Mouse (Mus musculus): Measurements from ENCODE around the gene Gm44579. TPM values are rescaled to one million over a fixed set of nuclear protein-coding genes. Genes with fewer than 3 reads are reported as not detected.

Gm44579 gene
- not detected in 2 replicates for polyA plus RNA-seq (2012; rRNA removed)
- not detected in 2 replicates for polyA plus RNA-seq (2014; fragmentation: Nextera tagmentation; extraction: Ambion mirVana)

DNA sequence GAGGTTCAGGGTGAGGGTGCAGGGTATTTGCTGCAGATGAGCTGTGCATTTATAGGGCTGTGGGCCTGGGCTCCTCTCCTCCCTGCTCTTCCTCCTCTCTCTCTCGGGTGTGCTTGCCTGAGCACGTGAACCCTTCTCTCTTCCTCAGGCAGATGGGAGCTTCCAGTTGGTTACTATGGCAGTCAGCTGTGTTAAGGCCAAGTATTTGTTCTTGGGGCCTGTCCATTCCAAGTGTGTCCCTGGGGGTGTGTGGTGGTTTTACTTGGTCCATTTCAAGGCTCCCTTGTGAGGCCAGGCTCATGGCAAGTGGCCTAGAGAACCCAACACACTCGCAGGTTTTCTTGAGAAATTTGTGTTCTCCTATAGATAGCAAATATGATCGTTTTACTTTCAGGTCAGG is at the start of gene Gm44579, which contains the start of gene Olfr287:
Gene Gm44579, minus strand, starts transcription at position 101 of the 400 bp plus-strand sequence.
Gene Olfr287, minus strand, starts transcription at position 180 of the 400 bp plus-strand sequence.
- WGBS = 68% methylated on average over 4 of the region's 4 CpGs
- H3K27ac ChIP-seq (replicated peaks; ENCODE audit: low read depth, low read length) = no peak within 1 kb of the TSS

DNA sequence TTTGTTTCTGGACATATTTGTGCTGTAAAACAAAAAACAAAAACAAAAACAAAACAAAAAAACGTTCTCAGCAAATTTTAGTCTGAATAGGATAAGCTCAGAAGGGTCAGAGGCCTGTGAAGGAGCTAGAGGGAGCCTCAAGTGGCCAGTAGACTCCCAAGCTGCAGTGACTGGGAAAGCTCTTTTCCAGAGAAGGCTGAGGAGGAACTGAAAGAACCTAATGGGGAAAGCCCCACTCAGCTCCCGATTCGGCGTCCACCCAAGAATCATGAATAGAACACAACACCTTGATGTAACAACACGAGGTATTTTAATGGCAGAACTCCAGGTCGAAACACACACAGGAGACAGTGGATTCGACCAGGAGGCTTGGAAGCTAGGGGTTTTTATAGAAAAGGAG is 37.0 kb upstream of the Gm44579 start:
- Histone ChIP-seq H3K4me3 (replicated peaks; ENCODE audit: low read length) (no peak overlapping the region), H3K9me3 (ENCODE audit: control insufficient read depth, low read length) (no peaks in the 10 kb centered on the region), H3K27ac (replicated peaks; ENCODE audit: low read depth, low read length) (no peak overlapping the region), H3K27me3 (ENCODE audit: control insufficient read depth, insufficient read depth, low read length) (no peaks in the 10 kb centered on the region), H3K4me1 (ENCODE audit: control insufficient read depth, insufficient read depth, low read length) (no peaks in the 10 kb centered on the region), H3K36me3 (ENCODE audit: control insufficient read depth, insufficient read depth, low read length) (no peaks in the 10 kb centered on the region), H3K9ac (ENCODE audit: low read depth, low read length, severe bottlenecking) (no peak overlapping the region), H3K4me2 (replicated peaks; ENCODE audit: low read depth, low read length, severe bottlenecking) (no peak overlapping the region)
- ATAC-seq (ENCODE audit: low FRiP score, low read depth) (no peak), DNase-seq (ENCODE audit: low spot score) (no peak)
- TF ChIP-seq POLR2A (IDR thresholded peaks at IDR 0.05; ENCODE audit: borderline replicate concordance, extremely low read depth, insufficient read depth, insufficient read length) = no peak
- WGBS = 84% methylated on average over 7 of the region's 7 CpGs

More for the DNA sequence above, at the start of gene Gm44579, which contains the start of gene Olfr287:
- no peak for ATAC-seq (ENCODE audit: low FRiP score, low read depth)
- no peak for TF ChIP-seq POLR2A (IDR thresholded peaks at IDR 0.05; ENCODE audit: borderline replicate concordance, extremely low read depth, insufficient read depth, insufficient read length)
- no peak within 1 kb of the TSS for H3K4me2 ChIP-seq (replicated peaks; ENCODE audit: low read depth, low read length, severe bottlenecking)
- no peaks in the 10 kb centered on the region for H3K9me3 ChIP-seq (ENCODE audit: control insufficient read depth, low read length)
- H3K36me3 ChIP-seq (ENCODE audit: control insufficient read depth, insufficient read depth, low read length) = no peaks in the 10 kb centered on the region
- H3K4me1 ChIP-seq (ENCODE audit: control insufficient read depth, insufficient read depth, low read length) = no peaks in the 10 kb centered on the region
- no peak within 1 kb of the TSS for H3K4me3 ChIP-seq (replicated peaks; ENCODE audit: low read length)
- no peaks in the 10 kb centered on the region for H3K27me3 ChIP-seq (ENCODE audit: control insufficient read depth, insufficient read depth, low read length)
- no peak for DNase-seq (ENCODE audit: low spot score)
- H3K9ac ChIP-seq (ENCODE audit: low read depth, low read length, severe bottlenecking) = no peak within 1 kb of the TSS

DNA sequence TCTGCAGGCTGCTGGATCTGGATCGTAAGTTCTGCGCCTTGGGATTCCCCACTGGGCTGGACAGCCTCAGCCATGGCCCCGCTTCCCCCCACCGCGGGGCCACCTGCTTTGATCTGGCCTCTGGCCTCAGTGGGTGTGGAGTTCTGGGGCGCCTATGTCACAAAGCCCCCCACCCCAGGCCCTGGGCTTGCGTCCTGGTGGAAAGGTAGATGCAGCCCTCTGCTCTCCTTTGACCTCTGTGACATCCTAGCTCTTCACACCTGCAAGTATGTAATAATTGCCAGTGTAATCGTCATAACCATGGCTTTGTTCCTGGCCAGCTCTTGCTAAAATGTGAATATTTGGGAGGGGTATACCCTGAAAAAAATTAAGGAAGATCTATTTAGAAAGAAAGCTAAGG is 36.4 kb upstream of the Gm44579 start, which contains the start of gene H1fnt:
Gene H1fnt, minus strand, starts transcription at position 101 of the 400 bp plus-strand sequence.
- DNase-seq (ENCODE audit: low spot score) = no peak
- Histone ChIP-seq H3K4me1 (ENCODE audit: control insufficient read depth, insufficient read depth, low read length) (no peaks in the 10 kb centered on the region), H3K36me3 (ENCODE audit: control insufficient read depth, insufficient read depth, low read length) (no peaks in the 10 kb centered on the region), H3K9me3 (ENCODE audit: control insufficient read depth, low read length) (no peaks in the 10 kb centered on the region), H3K4me2 (replicated peaks; ENCODE audit: low read depth, low read length, severe bottlenecking) (no peak within 1 kb of the TSS), H3K4me3 (replicated peaks; ENCODE audit: low read length) (no peak within 1 kb of the TSS), H3K27ac (replicated peaks; ENCODE audit: low read depth, low read length) (no peak within 1 kb of the TSS), H3K9ac (ENCODE audit: low read depth, low read length, severe bottlenecking) (no peak within 1 kb of the TSS), H3K27me3 (ENCODE audit: control insufficient read depth, insufficient read depth, low read length) (no peaks in the 10 kb centered on the region)
- no peak for TF ChIP-seq POLR2A (IDR thresholded peaks at IDR 0.05; ENCODE audit: borderline replicate concordance, extremely low read depth, insufficient read depth, insufficient read length)
- ATAC-seq (ENCODE audit: low FRiP score, low read depth) = no peak
- 79% methylated on average over 8 of the region's 8 CpGs for WGBS

DNA sequence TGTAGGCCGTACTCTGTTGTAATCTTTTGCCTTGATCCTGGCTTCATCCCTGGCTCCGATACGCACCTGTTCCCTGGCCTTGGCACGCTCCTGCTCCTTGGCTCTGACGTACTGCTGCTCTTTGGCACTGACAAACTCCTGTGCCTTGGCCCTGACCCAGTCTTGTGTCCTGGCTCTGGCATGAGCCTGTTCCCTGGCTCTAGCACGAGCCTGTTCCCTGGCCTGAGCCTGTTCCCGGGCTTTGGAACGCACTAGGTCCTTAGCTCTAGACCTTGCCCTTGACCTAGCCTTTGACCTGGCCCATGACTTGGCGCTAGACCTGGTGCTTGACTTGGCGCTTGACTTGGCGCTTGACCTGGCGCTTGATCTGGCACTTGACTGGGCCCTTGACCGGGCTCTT is 35.5 kb upstream of the Gm44579 start:
- no peak for TF ChIP-seq POLR2A (IDR thresholded peaks at IDR 0.05; ENCODE audit: borderline replicate concordance, extremely low read depth, insufficient read depth, insufficient read length)
- H3K4me1 ChIP-seq (ENCODE audit: control insufficient read depth, insufficient read depth, low read length) = no peaks in the 10 kb centered on the region
- H3K27ac ChIP-seq (replicated peaks; ENCODE audit: low read depth, low read length) = no peak overlapping the region
- H3K9ac ChIP-seq (ENCODE audit: low read depth, low read length, severe bottlenecking) = no peak overlapping the region
- H3K27me3 ChIP-seq (ENCODE audit: control insufficient read depth, insufficient read depth, low read length) = no peaks in the 10 kb centered on the region
- ATAC-seq (ENCODE audit: low FRiP score, low read depth) = no peak
- no peak overlapping the region for H3K4me3 ChIP-seq (replicated peaks; ENCODE audit: low read length)
- no peaks in the 10 kb centered on the region for H3K9me3 ChIP-seq (ENCODE audit: control insufficient read depth, low read length)
- H3K36me3 ChIP-seq (ENCODE audit: control insufficient read depth, insufficient read depth, low read length) = no peaks in the 10 kb centered on the region
- no peak overlapping the region for H3K4me2 ChIP-seq (replicated peaks; ENCODE audit: low read depth, low read length, severe bottlenecking)
- DNase-seq (ENCODE audit: low spot score) = no peak
- WGBS = 97% methylated on average over 13 of the region's 13 CpGs

DNA sequence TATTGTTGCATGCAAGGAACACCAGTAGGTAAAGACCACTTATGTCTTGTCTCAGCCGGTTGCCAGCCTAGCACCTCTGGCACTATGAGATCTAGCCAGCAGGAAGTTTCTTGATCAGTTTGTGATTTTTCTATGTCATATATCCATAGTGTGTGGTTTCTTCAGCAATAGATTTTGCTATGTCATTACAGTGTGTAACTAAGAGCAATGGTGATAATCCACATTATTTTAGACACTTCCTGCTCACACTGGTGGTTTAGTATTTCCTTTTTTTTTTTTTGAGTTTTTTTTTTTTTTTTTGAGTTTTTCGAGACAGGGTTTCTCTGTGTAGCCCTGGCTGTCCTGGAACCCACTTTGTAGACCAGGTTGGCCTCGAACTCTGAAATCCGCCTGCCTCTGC is 14.7 kb upstream of the Gm44579 start:
- 93% methylated on average over 4 of the region's 4 CpGs for WGBS
- H3K4me3 ChIP-seq (replicated peaks; ENCODE audit: low read length) = no peak overlapping the region

More for the DNA sequence above, 14.7 kb upstream of the Gm44579 start:
- Histone ChIP-seq H3K36me3 (ENCODE audit: control insufficient read depth, insufficient read depth, low read length) (no peaks in the 10 kb centered on the region), H3K9ac (ENCODE audit: low read depth, low read length, severe bottlenecking) (no peak overlapping the region), H3K27me3 (ENCODE audit: control insufficient read depth, insufficient read depth, low read length) (no peaks in the 10 kb centered on the region), H3K4me2 (replicated peaks; ENCODE audit: low read depth, low read length, severe bottlenecking) (no peak overlapping the region), H3K9me3 (ENCODE audit: control insufficient read depth, low read length) (no peaks in the 10 kb centered on the region), H3K27ac (replicated peaks; ENCODE audit: low read depth, low read length) (no peak overlapping the region), H3K4me1 (ENCODE audit: control insufficient read depth, insufficient read depth, low read length) (no peaks in the 10 kb centered on the region)
- no peak for TF ChIP-seq POLR2A (IDR thresholded peaks at IDR 0.05; ENCODE audit: borderline replicate concordance, extremely low read depth, insufficient read depth, insufficient read length)
- ATAC-seq (ENCODE audit: low FRiP score, low read depth) (no peak), DNase-seq (ENCODE audit: low spot score) (no peak)
